Comparison of ENCODE assay signal across 8 mouse cellular contexts in the genomic region with DNA sequence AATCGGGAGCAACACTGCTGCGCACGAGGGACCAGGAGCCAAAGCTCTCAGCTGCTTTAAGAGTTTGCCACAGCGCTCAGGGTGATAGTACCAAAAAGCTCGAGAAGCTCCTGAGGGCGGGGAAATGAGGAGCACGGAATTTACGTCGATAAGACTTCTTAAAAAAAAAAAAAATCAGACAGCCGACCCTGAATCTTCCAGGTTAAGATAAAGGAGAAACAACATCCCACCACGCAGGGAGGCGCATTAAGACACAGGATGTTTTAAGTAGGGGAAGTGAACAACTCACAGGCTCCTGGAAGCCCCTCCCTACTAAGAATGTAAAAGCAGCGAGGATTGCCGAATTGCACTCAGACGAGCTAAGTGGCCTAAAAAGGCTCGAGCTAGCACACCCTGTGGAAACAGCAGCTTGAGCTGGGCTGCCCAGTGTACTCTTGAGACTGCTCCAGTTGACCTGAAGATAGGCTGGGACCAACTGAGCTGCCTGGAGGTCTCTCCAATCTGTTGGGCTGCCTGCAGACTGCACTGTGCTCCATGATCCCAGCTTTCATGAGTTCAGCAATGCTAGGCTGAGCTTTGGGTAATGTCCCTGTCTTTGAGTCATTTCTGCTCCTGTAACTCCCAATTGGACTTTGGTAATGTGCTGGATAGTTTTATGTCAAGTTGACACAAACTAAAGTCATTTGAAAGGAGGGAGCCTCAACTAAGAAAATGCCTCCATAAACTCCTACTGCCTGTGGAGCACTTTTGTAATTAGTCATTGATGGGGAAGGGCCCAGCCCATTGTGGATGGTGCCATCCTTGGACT. TPM values are rescaled to one million over a fixed set of nuclear protein-coding genes. Genes with fewer than 3 reads are reported as not detected.
A peak's percentile ranks its signal among the peaks of the same experiment; 100 is the strongest.
DNase-seq lines count a peak whose midpoint lies in the region; ATAC-seq and TF ChIP-seq lines count a peak whose summit lies in the region.

No protein-coding gene starts in this region.

- TF ChIP-seq POLR2A in lung, adult 2 months (IDR thresholded peaks at IDR 0.05; ENCODE audit: borderline replicate concordance, extremely low read depth, low read depth, low read length) = no peak

- peaks cover 5% of the 10 kb centered on the region; the same call in 1 of the 2 replicates for H3K36me3 ChIP-seq in hindbrain, embryonic 11.5 days (ENCODE audit: control insufficient read depth, insufficient read depth, low read length)
- peaks cover 32% of the 10 kb centered on the region for H3K36me3 ChIP-seq in neural tube, embryonic 15.5 days

- no peak overlapping the region; the same call in 1 of the 2 replicates for H3K27ac ChIP-seq in hindbrain, embryonic 11.5 days (ENCODE audit: low read depth, low read length)
- peak overlapping the region; percentile 86 for H3K27ac ChIP-seq in neural tube, embryonic 15.5 days (replicated peaks)

- peak overlapping the region; percentile 91 for H3K4me2 ChIP-seq in hindbrain, embryonic 11.5 days (replicated peaks; ENCODE audit: low read depth, low read length)
- H3K4me2 ChIP-seq in neural tube, embryonic 15.5 days = peak overlapping the region; percentile 94

- H3K27me3 ChIP-seq in hindbrain, embryonic 11.5 days (ENCODE audit: control insufficient read depth, insufficient read depth, low read length) = no peaks in the 10 kb centered on the region
- H3K27me3 ChIP-seq in neural tube, embryonic 15.5 days (replicated peaks) = 0 out of 2 replicates have a peak, but pooled peaks cover 15% of the 10 kb centered on the region

- DNase-seq in kidney, adult 9 months = peak; percentile 52
- DNase-seq in kidney, adult 8-10 months = no peak
- DNase-seq in hindbrain, embryonic 11.5 days (ENCODE audit: low spot score) = no peak
- DNase-seq in lung, adult 2 months = no peak
- DNase-seq in right cerebral cortex, postnatal 14 days = no peak
- DNase-seq in layer of hippocampus, postnatal 10 days (ENCODE audit: low spot score in 2 of 2) = no peak

- WGBS in hindbrain, embryonic 11.5 days = under 1% methylated on average over 16 of the region's 16 CpGs
- 0% methylated on average over 16 of the region's 16 CpGs for WGBS in lung, adult 2 months
- under 1% methylated on average over 16 of the region's 16 CpGs for WGBS in neural tube, embryonic 15.5 days

- H3K4me1 ChIP-seq in hindbrain, embryonic 11.5 days (replicated peaks; ENCODE audit: control insufficient read depth, insufficient read depth, low read length) = no peaks in the 10 kb centered on the region; the same call in 1 of the 2 replicates
- peaks cover 8% of the 10 kb centered on the region for H3K4me1 ChIP-seq in lung, adult 2 months (ENCODE audit: control insufficient read depth, insufficient read depth, low read length)
- peaks cover 20% of the 10 kb centered on the region for H3K4me1 ChIP-seq in neural tube, embryonic 15.5 days

- H3K9me3 ChIP-seq in hindbrain, embryonic 11.5 days (ENCODE audit: control insufficient read depth, low read length) = no peaks in the 10 kb centered on the region
- no peaks in the 10 kb centered on the region for H3K9me3 ChIP-seq in neural tube, embryonic 15.5 days (replicated peaks)

- peak; percentile 22 for ATAC-seq in common myeloid progenitor, adult 5-6 weeks (replicated peaks; ENCODE audit: low read depth, poor library complexity, severe bottlenecking)
- no peak for ATAC-seq in hindbrain, embryonic 11.5 days (ENCODE audit: low FRiP score)
- no peak for ATAC-seq in neural tube, embryonic 15.5 days (ENCODE audit: low FRiP score)

- peak overlapping the region; percentile 56; the same call in 1 of the 2 replicates for H3K9ac ChIP-seq in hindbrain, embryonic 11.5 days (ENCODE audit: low read depth, low read length)
- H3K9ac ChIP-seq in neural tube, embryonic 15.5 days (replicated peaks) = peak overlapping the region; percentile 76

- H3K4me3 ChIP-seq in hindbrain, embryonic 11.5 days (ENCODE audit: low read depth, low read length) = peak overlapping the region; percentile 51
- H3K4me3 ChIP-seq in lung, adult 2 months (replicated peaks; ENCODE audit: extremely low read depth, low read depth, low read length) = peak overlapping the region; percentile 81
- peak overlapping the region; percentile 72 for H3K4me3 ChIP-seq in neural tube, embryonic 15.5 days (replicated peaks)

- TF ChIP-seq CTCF in lung, adult 2 months (IDR thresholded peaks at IDR 0.05; ENCODE audit: insufficient read depth, low read length) = no peak

RNA-seq across cellular contexts. Expression of gene Mif4gd, which starts 0.6 kb away (rescaled TPM):
- total RNA-seq in common myeloid progenitor, adult 5-6 weeks (2017) = 20.3 and 26.9 TPM in 2 replicates
- 14.2 and 17.7 TPM in 2 replicates for polyA plus RNA-seq in hindbrain, embryonic 11.5 days (2014; fragmentation: Nextera tagmentation; extraction: Ambion mirVana)
- polyA plus RNA-seq in lung, adult 2 months (2012; rRNA removed) = 82.0 and 108 TPM in 2 replicates
- polyA plus RNA-seq in neural tube, embryonic 15.5 days (2015; fragmentation: Nextera tagmentation; extraction: Ambion mirVana) = 11.5 and 19.4 TPM in 2 replicates
- total RNA-seq in layer of hippocampus, postnatal 10 days (2021) = 10 to 100 TPM; 19.4 to 19.7 TPM

RNA-seq across cellular contexts. Expression of gene Gga3, which starts 9.5 kb away (rescaled TPM):
- total RNA-seq in common myeloid progenitor, adult 5-6 weeks (2017) = 21.3 and 38.2 TPM in 2 replicates
- 24.7 and 25.1 TPM in 2 replicates for polyA plus RNA-seq in hindbrain, embryonic 11.5 days (2014; fragmentation: Nextera tagmentation; extraction: Ambion mirVana)
- polyA plus RNA-seq in lung, adult 2 months (2012; rRNA removed) = 28.9 and 40.4 TPM in 2 replicates
- 34.6 and 35.0 TPM in 2 replicates for polyA plus RNA-seq in neural tube, embryonic 15.5 days (2015; fragmentation: Nextera tagmentation; extraction: Ambion mirVana)
- 10 to 100 TPM; 48.1 to 49.1 TPM for total RNA-seq in layer of hippocampus, postnatal 10 days (2021)

RNA-seq across cellular contexts. Expression of gene Mrps7, which starts 9.6 kb away (rescaled TPM):
- total RNA-seq in common myeloid progenitor, adult 5-6 weeks (2017) = 31.7 and 39.0 TPM in 2 replicates
- 93.3 and 105 TPM in 2 replicates for polyA plus RNA-seq in hindbrain, embryonic 11.5 days (2014; fragmentation: Nextera tagmentation; extraction: Ambion mirVana)
- polyA plus RNA-seq in lung, adult 2 months (2012; rRNA removed) = 13.0 and 15.8 TPM in 2 replicates
- polyA plus RNA-seq in neural tube, embryonic 15.5 days (2015; fragmentation: Nextera tagmentation; extraction: Ambion mirVana) = 81.0 and 83.8 TPM in 2 replicates
- 10 to 100 TPM; 50.2 to 54.2 TPM for total RNA-seq in layer of hippocampus, postnatal 10 days (2021)

RNA-seq across cellular contexts. Expression of gene Slc25a19, which starts 14.8 kb away (rescaled TPM):
- 22.3 and 28.1 TPM in 2 replicates for total RNA-seq in common myeloid progenitor, adult 5-6 weeks (2017)
- 24.9 and 27.1 TPM in 2 replicates for polyA plus RNA-seq in hindbrain, embryonic 11.5 days (2014; fragmentation: Nextera tagmentation; extraction: Ambion mirVana)
- polyA plus RNA-seq in lung, adult 2 months (2012; rRNA removed) = 38.4 and 45.9 TPM in 2 replicates
- 49.0 and 52.8 TPM in 2 replicates for polyA plus RNA-seq in neural tube, embryonic 15.5 days (2015; fragmentation: Nextera tagmentation; extraction: Ambion mirVana)
- total RNA-seq in layer of hippocampus, postnatal 10 days (2021) = 10 to 100 TPM; 52.2 to 59.5 TPM

RNA-seq across cellular contexts. Expression of gene Nup85, which starts 49.1 kb away (rescaled TPM):
- 147 and 175 TPM in 2 replicates for total RNA-seq in common myeloid progenitor, adult 5-6 weeks (2017)
- polyA plus RNA-seq in hindbrain, embryonic 11.5 days (2014; fragmentation: Nextera tagmentation; extraction: Ambion mirVana) = 156 and 175 TPM in 2 replicates
- 32.8 and 41.8 TPM in 2 replicates for polyA plus RNA-seq in lung, adult 2 months (2012; rRNA removed)
- polyA plus RNA-seq in neural tube, embryonic 15.5 days (2015; fragmentation: Nextera tagmentation; extraction: Ambion mirVana) = 101 and 120 TPM in 2 replicates
- 10 to 100 TPM; 48.9 to 56.3 TPM for total RNA-seq in layer of hippocampus, postnatal 10 days (2021)
